Mouse (Mus musculus) fat pad, adult 2 months (tissue): ENCODE measurements around the gene Homer2.

Experiments used
- DNase-seq: peaks from one replicate; pipeline ENCODE4 v3.0.0-alpha.2; 2011; ENCODE audit warnings: low read depth, low spot score; ENCODE audit errors: extremely low read depth

The Homer2 gene

DNA sequence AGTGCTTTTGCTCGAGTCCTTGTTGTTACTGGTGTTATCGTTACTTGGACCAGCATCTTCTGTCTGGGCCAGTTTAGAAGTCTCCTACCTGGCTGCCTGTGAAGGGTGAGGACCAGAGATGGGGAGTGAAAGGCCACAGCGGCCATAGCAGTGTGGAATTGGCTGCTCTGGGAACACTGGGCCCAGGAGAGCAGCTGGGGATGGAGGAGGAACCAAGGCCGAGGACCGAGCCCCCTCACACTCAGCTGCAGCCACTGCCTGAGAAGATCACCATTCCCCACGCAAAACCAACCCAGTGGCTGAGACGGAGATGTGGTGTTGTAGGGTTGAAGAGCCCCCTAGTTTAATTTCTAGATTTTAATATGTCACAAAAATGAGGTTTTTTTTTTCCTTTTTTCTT is 142.6 kb downstream of the Homer2 start:
- no peak for DNase-seq

DNA sequence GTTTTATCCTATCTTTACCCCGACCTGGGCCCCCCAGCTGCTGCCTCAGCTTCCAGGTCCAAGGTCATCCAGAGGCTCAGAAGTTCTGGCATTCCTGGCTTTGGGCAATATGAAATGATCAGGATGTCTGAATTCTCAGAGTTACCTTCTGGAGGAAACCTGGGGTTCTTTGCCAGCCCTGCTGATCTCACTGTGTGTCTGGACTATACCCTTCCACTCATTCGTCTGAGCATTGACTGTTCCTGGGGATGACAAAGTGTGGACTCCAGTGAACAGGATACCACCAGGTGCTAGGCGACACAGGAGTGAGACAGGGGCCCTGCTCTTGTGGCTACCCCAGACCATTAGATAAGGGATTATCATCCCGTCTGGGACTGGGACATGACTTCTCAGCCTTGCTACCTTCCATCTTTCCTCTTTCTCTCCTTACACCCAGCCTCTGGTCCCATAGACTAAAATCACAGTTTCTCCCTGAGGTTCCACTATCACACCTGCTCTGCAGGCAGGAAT is 143.8 kb downstream of the Homer2 start:
- DNase-seq: no peak

DNA sequence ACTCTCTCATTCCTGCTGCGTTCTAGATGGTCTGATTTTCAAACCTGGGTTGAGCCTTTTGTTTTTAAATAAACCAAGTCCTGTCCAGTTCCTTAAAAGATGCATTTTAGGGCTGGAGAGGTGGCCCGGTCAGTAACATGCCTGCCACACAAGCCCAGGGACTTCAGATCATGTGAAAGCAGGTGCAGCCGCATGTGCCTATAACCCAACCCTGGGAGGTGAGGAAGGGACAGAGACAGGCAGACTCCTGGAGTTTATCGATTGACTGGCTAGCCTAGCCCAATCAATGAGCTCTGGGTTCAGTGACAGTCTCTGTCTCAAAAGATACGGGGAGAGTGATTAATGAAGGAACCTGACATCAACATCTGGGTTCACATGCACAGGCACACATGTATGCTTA is 146.1 kb downstream of the Homer2 start:
- no peak for DNase-seq

DNA sequence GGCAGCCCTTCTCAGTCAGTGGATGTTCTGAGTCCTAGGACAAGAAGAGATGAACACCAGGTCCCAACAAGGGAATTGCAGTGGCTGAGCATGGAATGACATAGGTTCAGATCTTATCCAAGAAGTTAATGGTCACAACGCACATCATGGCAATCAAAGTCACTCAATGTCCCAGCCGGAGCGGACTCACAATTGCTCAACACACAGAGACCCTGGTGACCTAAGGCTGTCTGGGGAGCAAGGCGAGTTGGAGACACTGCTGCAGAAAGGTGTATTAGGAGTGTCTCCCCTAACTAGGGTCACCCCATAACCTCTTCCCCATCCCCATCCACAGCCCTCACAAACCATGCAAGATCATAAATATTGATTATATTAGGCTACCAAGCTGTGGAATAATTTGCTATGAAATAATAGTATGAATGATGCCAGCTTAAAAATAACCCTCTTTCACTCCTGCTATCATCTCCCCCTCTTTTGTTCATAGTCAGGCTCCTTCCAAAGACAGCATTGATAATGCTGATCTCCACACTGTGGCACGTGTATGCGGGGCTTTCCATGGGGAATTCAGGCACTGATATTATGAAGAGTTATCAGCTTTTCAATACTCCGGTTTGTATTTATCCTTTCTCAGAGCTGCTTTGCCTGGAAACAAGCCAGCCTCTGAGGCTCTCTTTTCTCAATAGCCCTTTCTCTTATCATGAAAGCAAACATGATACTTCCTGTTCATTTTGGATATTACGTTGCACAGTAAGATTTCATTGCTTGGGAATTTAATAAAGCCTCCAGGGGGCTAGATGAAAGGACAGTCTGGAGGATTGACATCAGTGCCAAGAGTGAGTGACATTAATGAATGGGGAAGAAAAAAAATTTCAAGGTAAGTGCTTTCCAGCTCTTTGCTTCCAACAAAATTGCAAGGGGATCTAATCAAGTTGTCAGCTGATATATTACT is 147.0 kb downstream of the Homer2 start:
- no peak for DNase-seq

DNA sequence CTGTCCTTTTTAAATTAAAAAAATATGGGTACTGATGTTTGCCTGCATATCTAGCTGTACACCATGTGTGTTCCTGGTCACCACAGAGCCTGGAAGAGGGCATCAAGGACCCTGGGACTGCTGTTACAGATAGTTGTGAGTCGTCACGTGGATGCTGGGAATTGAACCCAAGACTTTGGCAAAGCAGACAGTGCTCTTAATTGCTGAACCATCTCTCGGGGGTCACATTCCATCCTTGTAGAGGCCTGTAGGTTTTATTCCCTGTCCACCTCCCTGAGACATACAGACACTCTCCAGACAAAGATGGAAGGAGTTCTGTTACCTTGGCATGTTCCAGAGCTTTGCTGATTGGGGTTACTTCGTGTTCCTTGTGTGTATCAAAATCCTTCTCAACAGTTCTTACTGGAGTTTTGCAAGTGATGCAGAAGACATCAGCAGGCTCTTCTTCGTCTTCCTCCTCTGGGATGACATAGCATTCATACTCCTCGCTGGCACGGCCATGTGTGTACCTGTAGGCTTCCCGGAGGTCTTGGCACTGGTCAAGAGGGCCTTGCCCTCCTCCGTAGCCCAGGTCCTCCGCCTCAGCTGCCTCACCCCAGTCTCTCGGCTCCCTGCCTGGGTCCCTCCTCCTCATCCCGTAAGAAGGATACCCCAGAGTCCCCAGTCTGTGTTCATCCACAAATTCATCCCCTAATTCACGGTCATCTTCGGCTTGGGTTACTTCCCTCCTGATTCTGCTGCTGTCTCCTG is 147.9 kb downstream of the Homer2 start:
- no peak for DNase-seq

DNA sequence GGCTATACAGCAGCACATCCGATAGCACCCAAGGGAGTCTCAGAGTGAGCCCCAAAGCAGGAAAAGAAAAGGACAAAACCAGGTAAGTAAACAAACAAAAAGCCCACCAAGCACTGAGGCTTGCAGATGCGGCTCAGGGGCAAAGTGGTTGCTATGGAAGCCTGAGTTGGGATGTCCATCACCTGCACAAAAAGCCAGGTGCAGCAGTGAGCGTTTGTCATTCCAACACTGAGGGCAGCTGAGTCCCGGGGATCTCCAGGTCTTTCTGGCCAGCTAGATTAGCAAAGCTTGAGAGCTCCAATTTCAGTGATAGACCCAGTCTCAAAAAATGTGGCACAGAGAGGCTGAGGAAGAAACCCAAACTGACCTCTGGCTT is 149.4 kb downstream of the Homer2 start:
- DNase-seq: no peak

DNA sequence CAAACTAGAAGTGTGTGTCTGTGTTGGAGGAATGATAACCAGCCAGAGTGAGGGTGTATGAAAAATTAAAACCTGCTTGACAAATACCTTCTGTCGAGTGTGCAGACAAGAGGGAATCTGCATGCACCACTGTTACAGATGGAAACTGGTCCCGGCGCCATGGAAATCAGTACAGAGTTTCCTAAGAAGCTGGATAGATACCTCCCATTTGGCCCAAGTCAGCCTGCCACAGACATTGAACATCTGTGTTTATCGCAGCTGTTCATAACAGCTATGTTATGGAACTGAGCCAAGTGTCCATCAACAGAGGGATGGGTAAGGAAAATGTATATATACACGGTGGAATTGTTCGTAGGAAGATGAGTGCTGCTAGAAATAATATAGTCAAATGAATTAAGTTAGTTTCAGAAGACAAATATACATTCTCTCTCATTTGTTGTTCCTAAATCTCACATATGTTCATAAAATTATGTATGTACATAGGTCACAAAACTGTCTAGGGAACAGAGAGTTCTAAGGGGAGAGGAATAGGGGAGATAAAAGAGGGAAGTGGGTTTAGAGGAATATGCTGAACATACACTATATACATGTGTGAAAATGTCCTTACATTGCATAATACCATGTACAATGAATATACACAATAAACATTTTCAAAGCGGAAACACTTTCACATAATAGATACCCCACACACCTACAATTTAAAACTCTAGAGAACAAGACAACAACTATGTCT is 149.9 kb downstream of the Homer2 start:
- DNase-seq: no peak

DNA sequence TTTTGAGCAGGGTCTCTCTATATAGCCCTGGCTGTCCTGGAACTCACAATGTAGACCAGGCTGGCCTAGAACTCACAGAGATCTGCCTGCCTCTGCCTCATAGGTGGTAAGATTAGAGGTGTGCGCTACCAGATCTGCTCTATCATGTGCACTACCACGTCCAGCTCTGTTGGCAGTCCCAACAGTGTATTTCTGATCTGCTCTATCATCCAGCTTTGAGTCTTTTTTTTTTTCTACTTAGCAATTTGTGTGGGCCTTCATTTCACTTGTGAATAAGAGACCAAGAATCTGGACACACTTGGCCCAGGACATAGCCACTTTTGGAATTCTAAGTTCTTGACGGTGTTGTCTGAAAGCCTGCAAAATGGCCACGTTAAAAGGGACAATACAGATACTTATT is 150.5 kb downstream of the Homer2 start:
- DNase-seq: no peak

DNA sequence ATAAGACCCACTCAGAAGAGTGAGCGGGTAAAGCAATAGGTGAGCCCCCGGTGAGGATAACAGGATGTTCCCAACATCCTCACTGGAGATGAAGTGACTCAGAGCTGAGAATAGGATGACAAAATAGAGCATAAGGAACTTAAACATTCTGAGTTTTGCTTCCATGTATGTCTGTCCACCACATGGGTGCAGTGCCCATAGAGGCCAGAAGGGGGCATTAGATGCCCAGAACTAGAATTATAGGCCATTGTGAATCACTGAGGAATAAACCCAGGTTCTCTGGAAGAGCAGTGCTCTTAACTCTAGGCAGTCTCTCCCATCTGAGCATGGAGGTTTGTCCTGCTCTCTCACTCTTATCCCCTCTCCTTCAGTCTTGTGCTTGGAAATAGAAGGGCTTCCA is 153.0 kb downstream of the Homer2 start:
- no peak for DNase-seq

DNA sequence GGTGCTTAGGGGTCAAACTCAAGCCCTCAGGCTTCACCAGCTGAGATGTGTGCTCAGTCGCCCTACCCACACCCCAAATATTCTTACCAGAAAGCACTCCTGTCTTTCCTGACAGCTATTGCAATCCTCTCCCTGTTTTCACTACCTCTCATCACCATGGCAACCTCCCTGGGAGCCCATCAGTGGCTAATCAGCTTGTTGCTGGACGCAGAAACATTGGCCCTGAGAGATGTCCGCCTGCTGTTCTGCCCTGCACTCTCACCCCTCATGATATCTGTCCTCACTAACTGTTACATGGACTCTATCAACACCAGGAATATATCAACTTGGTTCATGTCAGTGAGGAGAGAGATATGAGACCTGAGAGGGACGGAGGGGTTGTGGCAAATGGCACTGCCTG is 153.7 kb downstream of the Homer2 start:
- DNase-seq: no peak
